Mouse (Mus musculus) CH12.LX (cell line): ENCODE data around the gene Dcst1. TPM values are rescaled to one million over a fixed set of nuclear protein-coding genes. Genes with fewer than 3 reads are reported as not detected.

Source experiments
- DNase-seq: peaks from one replicate; pipeline ENCODE4 v3.0.0-alpha.2; 2013; ENCODE audit errors: extremely low read depth
- H3K27ac ChIP-seq: 2 replicates; pipeline ENCODE4 v1.5.1; 2012; ENCODE audit warnings: low read depth, mild to moderate bottlenecking, control low read depth, moderate library complexity; ENCODE audit not compliant: insufficient read depth
- H3K27me3 ChIP-seq: replicated peaks from 2 replicates; pipeline ENCODE3; 2012; ENCODE audit warnings: inconsistent platforms
- H3K36me3 ChIP-seq, 2 experiments: replicated peaks in 1 of 2; 2 replicates each; pipeline versions ENCODE3 to v1.6.1; 2012; ENCODE audit warnings: inconsistent platforms in 1 of 2, low read length in 1 of 2, mild to moderate bottlenecking in 1 of 2, mixed read lengths in 1 of 2, moderate library complexity in 1 of 2; ENCODE audit not compliant: control insufficient read depth in 1 of 2, insufficient read depth in 1 of 2
- H3K4me1 ChIP-seq, 2 experiments: 2 replicates each; pipeline ENCODE4 v1.6.1; 2012; ENCODE audit warnings: inconsistent platforms in 1 of 2, moderate library complexity in 1 of 2; ENCODE audit not compliant: insufficient read depth in 2 of 2, control insufficient read depth in 1 of 2
- H3K4me2 ChIP-seq: 2 replicates; pipeline ENCODE4 v1.6.1; 2012; ENCODE audit warnings: low read depth, mild to moderate bottlenecking, control low read depth; ENCODE audit not compliant: poor library complexity, insufficient read depth, severe bottlenecking
- H3K4me3 ChIP-seq, 3 experiments: fragments of 150-350 bp in 1 of 3; sonication (generic) in 1 of 3; replicated peaks in 1 of 3; 2 replicates each; pipeline versions ENCODE3 to v1.5.1; 2011 to 2012; ENCODE audit warnings: low read depth in 2 of 3, low read length in 2 of 3, mild to moderate bottlenecking in 2 of 3, moderate library complexity in 2 of 3, control low read depth in 1 of 3, improper control_type of control experiment in 1 of 3, inconsistent platforms in 1 of 3, mixed read lengths in 1 of 3; ENCODE audit not compliant: poor library complexity in 1 of 3
- H3K79me2 ChIP-seq: replicated peaks from 2 replicates; pipeline ENCODE4 v1.6.1; 2012; ENCODE audit warnings: mild to moderate bottlenecking, moderate library complexity; ENCODE audit not compliant: control insufficient read depth, poor library complexity, insufficient read depth, severe bottlenecking; ENCODE audit errors: extremely low read depth
- H3K9ac ChIP-seq: 2 replicates; pipeline ENCODE4 v1.6.1; 2012; ENCODE audit warnings: low read depth, mild to moderate bottlenecking, control low read depth, moderate library complexity; ENCODE audit not compliant: insufficient read depth
- H3K9me3 ChIP-seq: replicated peaks from 2 replicates; pipeline ENCODE3; 2012; ENCODE audit warnings: low read length, inconsistent platforms, mixed read lengths
- BHLHE40 ChIP-seq: IDR thresholded peaks from 2 replicates; pipeline ENCODE4 v1.6.1; 2011; ENCODE audit warnings: mild to moderate bottlenecking, low read depth, low read length, improper control_type of control experiment
- CHD1 ChIP-seq: IDR thresholded peaks from 2 replicates; pipeline ENCODE4 v1.6.1; 2012; ENCODE audit warnings: low read depth, low read length, improper control_type of control experiment, inconsistent platforms
- CHD2 ChIP-seq: IDR thresholded peaks from 2 replicates; pipeline ENCODE4 v1.6.1; 2011; ENCODE audit warnings: low read length, improper control_type of control experiment
- CTCF ChIP-seq, 2 experiments: IDR thresholded peaks in 1 of 2; conservative IDR thresholded peaks in 1 of 2; 2 replicates each; pipeline ENCODE4 v1.5.1; 2011 to 2012; ENCODE audit warnings: low read depth in 2 of 2, low read length in 2 of 2, improper control_type of control experiment in 1 of 2, inconsistent platforms in 1 of 2, mild to moderate bottlenecking in 1 of 2, moderate library complexity in 1 of 2
- ELF1 ChIP-seq: IDR thresholded peaks from 2 replicates; pipeline ENCODE4 v1.6.1; 2014; ENCODE audit warnings: low read depth, mild to moderate bottlenecking, inconsistent platforms, low read length, improper control_type of control experiment
- EP300 ChIP-seq: IDR thresholded peaks from 2 replicates; pipeline ENCODE4 v1.6.1; 2011; ENCODE audit warnings: low read length, improper control_type of control experiment
- ETS1 ChIP-seq: conservative IDR thresholded peaks from 2 replicates; pipeline ENCODE4 v1.6.1; 2012; ENCODE audit warnings: low read depth, mild to moderate bottlenecking, inconsistent platforms, low read length, improper control_type of control experiment, moderate library complexity
- GABPA ChIP-seq: IDR thresholded peaks from 2 replicates; pipeline ENCODE4 v1.6.1; 2012; ENCODE audit warnings: low read depth, low read length, improper control_type of control experiment, inconsistent platforms; ENCODE audit not compliant: insufficient replicate concordance
- HCFC1 ChIP-seq: IDR thresholded peaks from 2 replicates; pipeline ENCODE4 v1.6.1; 2012; ENCODE audit warnings: low read depth, mild to moderate bottlenecking, inconsistent platforms, low read length, improper control_type of control experiment
- JUN ChIP-seq: IDR thresholded peaks from 2 replicates; pipeline ENCODE4 v1.6.1; 2011; ENCODE audit warnings: low read depth, mild to moderate bottlenecking, low read length, improper control_type of control experiment, moderate library complexity; ENCODE audit not compliant: insufficient read depth
- JUND ChIP-seq: conservative IDR thresholded peaks from 2 replicates; pipeline ENCODE4 v1.6.1; 2011; ENCODE audit warnings: low read depth, low read length, improper control_type of control experiment
- MAFK ChIP-seq: IDR thresholded peaks from 2 replicates; pipeline ENCODE4 v1.6.1; 2011; ENCODE audit warnings: low read length, improper control_type of control experiment; ENCODE audit not compliant: insufficient replicate concordance
- MAX ChIP-seq: IDR thresholded peaks from 2 replicates; pipeline ENCODE4 v1.6.1; 2011; ENCODE audit warnings: low read length, improper control_type of control experiment
- MEF2A ChIP-seq: IDR thresholded peaks from 2 replicates; pipeline ENCODE4 v1.6.1; 2014; ENCODE audit warnings: low read depth, mild to moderate bottlenecking, inconsistent platforms, low read length, improper control_type of control experiment, borderline replicate concordance
- MXI1 ChIP-seq: IDR thresholded peaks from 2 replicates; pipeline ENCODE4 v1.6.1; 2011; ENCODE audit warnings: mild to moderate bottlenecking, low read depth, low read length, improper control_type of control experiment
- MYC ChIP-seq: IDR thresholded peaks from 2 replicates; pipeline ENCODE4 v1.6.1; 2011; ENCODE audit warnings: low read depth, mild to moderate bottlenecking, improper control_type of control experiment, low read length
- NELFE ChIP-seq: IDR thresholded peaks from 2 replicates; pipeline ENCODE4 v1.6.1; 2011; ENCODE audit warnings: low read depth, low read length, improper control_type of control experiment
- NRF1 ChIP-seq: IDR thresholded peaks from 2 replicates; pipeline ENCODE4 v1.6.1; 2014; ENCODE audit warnings: low read depth, mild to moderate bottlenecking, inconsistent platforms, low read length, improper control_type of control experiment, moderate library complexity
- PAX5 ChIP-seq: IDR thresholded peaks from 2 replicates; pipeline ENCODE4 v1.6.1; 2012; ENCODE audit warnings: low read length, inconsistent platforms, mixed read lengths
- POLR2A ChIP-seq: IDR thresholded peaks from 2 replicates; pipeline ENCODE4 v1.6.1; 2011; ENCODE audit warnings: low read depth, mild to moderate bottlenecking, improper control_type of control experiment, low read length
- POLR2AphosphoS2 ChIP-seq: IDR thresholded peaks from 2 replicates; pipeline ENCODE4 v1.6.1; 2011; ENCODE audit warnings: low read depth, low read length, improper control_type of control experiment
- RAD21 ChIP-seq: IDR thresholded peaks from 2 replicates; pipeline ENCODE4 v1.6.1; 2011; ENCODE audit warnings: low read depth, mild to moderate bottlenecking, low read length, improper control_type of control experiment, moderate library complexity
- RCOR1 ChIP-seq: conservative IDR thresholded peaks from 2 replicates; pipeline ENCODE4 v1.6.1; 2012; ENCODE audit warnings: low read depth, mild to moderate bottlenecking, inconsistent platforms, low read length, improper control_type of control experiment
- SIN3A ChIP-seq: IDR thresholded peaks from 2 replicates; pipeline ENCODE4 v1.6.1; 2012; ENCODE audit warnings: low read length, improper control_type of control experiment, inconsistent platforms
- SMC3 ChIP-seq: IDR thresholded peaks from 2 replicates; pipeline ENCODE4 v1.6.1; 2011; ENCODE audit warnings: low read depth, low read length, improper control_type of control experiment
- TBP ChIP-seq: conservative IDR thresholded peaks from 2 replicates; pipeline ENCODE4 v1.6.1; 2011; ENCODE audit warnings: low read depth, low read length, improper control_type of control experiment
- TCF12 ChIP-seq: IDR thresholded peaks from 2 replicates; pipeline ENCODE4 v1.6.1; 2014; ENCODE audit warnings: low read depth, mild to moderate bottlenecking, inconsistent platforms, low read length, improper control_type of control experiment
- UBTF ChIP-seq: IDR thresholded peaks from 2 replicates; pipeline ENCODE4 v1.6.1; 2012; ENCODE audit warnings: low read depth, mild to moderate bottlenecking, inconsistent platforms, low read length, improper control_type of control experiment, moderate library complexity
- USF1 ChIP-seq: IDR thresholded peaks from 2 replicates; pipeline ENCODE4 v1.6.1; 2014; ENCODE audit warnings: low read depth, mild to moderate bottlenecking, inconsistent platforms, low read length, improper control_type of control experiment
- USF2 ChIP-seq: conservative IDR thresholded peaks from 2 replicates; pipeline ENCODE4 v1.6.1; 2011; ENCODE audit warnings: low read depth, low read length, improper control_type of control experiment
- ZC3H11A ChIP-seq: IDR thresholded peaks from 2 replicates; pipeline ENCODE4 v1.6.1; 2012; ENCODE audit warnings: low read depth, mild to moderate bottlenecking, inconsistent platforms, low read length, improper control_type of control experiment
- ZKSCAN1 ChIP-seq: IDR thresholded peaks from 2 replicates; pipeline ENCODE4 v1.6.1; 2012; ENCODE audit warnings: low read depth, inconsistent platforms, low read length, improper control_type of control experiment, borderline replicate concordance
- ZMIZ1 ChIP-seq: IDR thresholded peaks from 2 replicates; pipeline ENCODE4 v1.6.1; 2012; ENCODE audit warnings: low read depth, mild to moderate bottlenecking, inconsistent platforms, low read length, improper control_type of control experiment
- dilution Hi-C: fragments of 300-500 bp; cut with MboI; formaldehyde crosslinking; loops from 2 replicates; pipeline ENCODE4 v1.14.3; 2020; ENCODE audit warnings: low sequenced_read_pairs; ENCODE audit not compliant: extremely low pct_unique_long_range_greater_than_20kb, extremely low pct_ligation_motif_present
- in situ Hi-C: fragments of 300-500 bp; cut with MboI; formaldehyde crosslinking; loops from 3 replicates; pipeline ENCODE4 v1.14.3; 2019; ENCODE audit warnings: low sequenced_read_pairs, low pct_ligation_motif_present, low pct_unique_long_range_greater_than_20kb, mixed read lengths
- polyA plus RNA-seq: library from polyadenylated mRNA; unstranded; fragments of >175 nt; gene quantifications from 2 replicates; pipeline ENCODE4 v1.2.1, GENCODE M21; 2012; ENCODE audit warnings: low read depth; ENCODE audit not compliant: insufficient read length
- total RNA-seq, 2 experiments: library from RNA; depleted of rRNA; stranded (reverse); fragments of 300-350 nt in 1 of 2; fragments of >200 nt in 1 of 2; gene quantifications; 2 replicates each; pipeline ENCODE4 v1.2.3; 2012 to 2014

Gene Dcst1
- total and polyA plus RNA-seq, 3 experiments = 0.04 to 0.10 TPM; not detected in 1

DNA sequence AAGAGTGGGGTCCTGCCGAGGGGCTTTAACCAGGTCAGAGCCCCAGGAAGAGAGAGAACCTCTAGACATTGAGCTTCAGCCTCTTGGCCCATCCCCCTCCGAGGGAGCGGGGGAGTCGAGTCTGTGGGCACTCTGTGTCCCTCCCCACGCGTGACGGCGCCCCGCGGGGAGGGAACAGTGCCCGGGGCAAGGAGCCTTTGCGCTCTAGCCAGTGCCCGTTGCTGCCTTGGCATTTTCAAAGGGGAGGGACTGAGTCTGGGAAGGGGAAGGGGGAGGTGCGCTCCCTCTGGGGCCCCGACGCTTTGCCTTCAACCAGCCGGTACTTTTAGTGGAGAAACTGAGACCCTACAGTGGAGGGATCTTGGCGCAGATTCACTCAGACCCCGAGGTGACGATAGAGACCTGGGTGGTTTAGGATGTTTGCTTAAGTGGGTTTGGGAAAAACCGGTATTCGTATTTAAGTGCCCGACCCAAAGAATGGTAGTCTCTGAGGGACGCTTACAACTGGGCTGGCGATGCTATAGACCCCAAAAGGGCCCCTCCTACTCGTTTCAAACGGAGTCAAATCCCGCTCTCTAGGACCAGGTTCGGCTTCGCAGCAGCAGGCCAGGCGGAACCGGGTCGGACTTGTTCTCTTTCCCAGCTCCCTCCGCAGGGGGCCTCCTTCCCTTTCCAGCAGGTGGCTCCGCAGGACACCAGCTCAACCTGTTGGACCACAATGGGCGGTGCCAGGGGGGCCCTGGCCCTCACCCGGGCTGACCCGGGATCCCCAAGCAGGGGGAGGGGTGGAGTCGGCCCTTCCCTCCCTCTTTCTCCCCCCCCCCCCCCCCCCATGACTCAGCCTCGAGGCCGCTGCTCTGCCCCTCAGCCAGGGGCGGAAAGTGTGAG lies 29.2 kb upstream of the Dcst1 start, which contains the start of gene Zbtb7b (continued):
- TF ChIP-seq NRF1 = no peak
- TF ChIP-seq MYC = peak; percentile 20; the same call in 1 of the 2 replicates
- peak; percentile 75; the same call in 1 of the 2 replicates for TF ChIP-seq TCF12
- no peak; the same call in 1 of the 2 replicates for TF ChIP-seq EP300
- peak; percentile 78; the same call in 1 of the 2 replicates for TF ChIP-seq CHD1
- no peak for TF ChIP-seq ELF1
- TF ChIP-seq MXI1 = no peak; the same call in 1 of the 2 replicates
- no peak; the same call in none of the 2 replicates for TF ChIP-seq BHLHE40
- no peak for TF ChIP-seq JUND
- no peak for TF ChIP-seq PAX5
- TF ChIP-seq JUN = no peak
- TF ChIP-seq TBP = 0 out of 2 replicates have a peak, but pooled peaks have one; percentile 47
- no peak for TF ChIP-seq RCOR1
- no peak for TF ChIP-seq GABPA
- TF ChIP-seq MAX = peak; percentile 18

DNA sequence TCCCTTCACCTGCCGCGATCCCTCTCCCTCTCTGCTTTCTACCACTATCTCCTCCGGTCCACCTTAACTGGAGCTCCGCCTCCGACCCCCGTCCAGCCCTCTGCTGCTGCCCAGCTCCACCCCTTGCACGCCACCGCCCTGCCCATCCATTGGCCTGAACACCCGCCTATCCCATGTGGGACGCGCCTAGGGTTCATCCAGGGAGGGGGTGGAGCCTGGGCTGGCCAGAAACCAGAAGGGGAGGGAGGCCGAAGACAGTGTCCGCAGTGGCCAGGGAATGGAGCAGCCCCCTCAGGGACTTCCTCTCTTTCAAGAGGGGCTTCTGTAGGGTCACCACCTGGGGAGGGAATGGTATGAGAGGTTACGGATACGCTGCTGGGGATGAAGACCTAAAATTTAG lies 28.6 kb upstream of the Dcst1 start:
- H3K27ac ChIP-seq = peak overlapping the region; percentile 96
- H3K4me1 ChIP-seq = peaks cover under 1 to 46% of the 10 kb centered on the region in 2 experiments; a peak in 3 of 4 replicates
- in situ Hi-C loops (no loop called here), dilution Hi-C loops (no loop called here)
- peak overlapping the region; percentile 94 for H3K4me2 ChIP-seq
- no peaks in the 10 kb centered on the region for H3K27me3 ChIP-seq
- no peaks in the 10 kb centered on the region for H3K9me3 ChIP-seq
- peaks cover 9% of the 10 kb centered on the region; the same call in 1 of the 2 replicates for H3K79me2 ChIP-seq
- H3K9ac ChIP-seq = peak overlapping the region; percentile 55
- peak; percentile 96 for DNase-seq
- H3K36me3 ChIP-seq = peaks cover 0 to 6% of the 10 kb centered on the region in 2 experiments
- peak overlapping the region; percentile 54 to 81 (median 71) for H3K4me3 ChIP-seq
- no peak for TF ChIP-seq ZKSCAN1
- TF ChIP-seq CHD1 = no peak
- peak; percentile 39 for TF ChIP-seq ELF1
- no peak for TF ChIP-seq CTCF (conservative IDR thresholded peaks at IDR 0.05 in 1 of 2, IDR thresholded peaks at IDR 0.05 in 1 of 2; ENCODE audit: low read depth in 2 of 2, low read length in 2 of 2)
- no peak for TF ChIP-seq RCOR1
- TF ChIP-seq SMC3 = no peak; the same call in 1 of the 2 replicates
- no peak for TF ChIP-seq UBTF
- peak; percentile 75 for TF ChIP-seq POLR2A
- no peak for TF ChIP-seq MYC
- TF ChIP-seq TCF12 = peak; percentile 61; the same call in 1 of the 2 replicates
- no peak for TF ChIP-seq RAD21
- TF ChIP-seq MAFK = no peak
- 0 out of 2 replicates have a peak, but pooled peaks have one; percentile 32 for TF ChIP-seq MXI1
- TF ChIP-seq USF1 = no peak
- TF ChIP-seq USF2 = no peak
- peak; percentile 68; the same call in 1 of the 2 replicates for TF ChIP-seq CHD2
- peak; percentile 29; the same call in 1 of the 2 replicates for TF ChIP-seq NRF1
- TF ChIP-seq NELFE = peak; percentile 31; the same call in 1 of the 2 replicates
- TF ChIP-seq BHLHE40 = peak; percentile 83
- peak; percentile 33; the same call in 1 of the 2 replicates for TF ChIP-seq ZMIZ1
- TF ChIP-seq ETS1 = no peak
- no peak for TF ChIP-seq ZC3H11A
- no peak for TF ChIP-seq POLR2AphosphoS2
- TF ChIP-seq SIN3A = peak; percentile 61
- no peak for TF ChIP-seq PAX5
- 0 out of 2 replicates have a peak, but pooled peaks have one; percentile 44 for TF ChIP-seq HCFC1
- TF ChIP-seq GABPA = no peak
- TF ChIP-seq TBP = no peak
- 0 out of 2 replicates have a peak, but pooled peaks have one; percentile 32 for TF ChIP-seq MEF2A
